Mouse (Mus musculus): ENCODE results near the gene Sdc1. TPM values are rescaled to one million over a fixed set of nuclear protein-coding genes. Genes with fewer than 3 reads are reported as not detected.

Sdc1 gene
- polyA plus RNA-seq, 1 experiment from 2014 or later: 18.1 TPM

DNA sequence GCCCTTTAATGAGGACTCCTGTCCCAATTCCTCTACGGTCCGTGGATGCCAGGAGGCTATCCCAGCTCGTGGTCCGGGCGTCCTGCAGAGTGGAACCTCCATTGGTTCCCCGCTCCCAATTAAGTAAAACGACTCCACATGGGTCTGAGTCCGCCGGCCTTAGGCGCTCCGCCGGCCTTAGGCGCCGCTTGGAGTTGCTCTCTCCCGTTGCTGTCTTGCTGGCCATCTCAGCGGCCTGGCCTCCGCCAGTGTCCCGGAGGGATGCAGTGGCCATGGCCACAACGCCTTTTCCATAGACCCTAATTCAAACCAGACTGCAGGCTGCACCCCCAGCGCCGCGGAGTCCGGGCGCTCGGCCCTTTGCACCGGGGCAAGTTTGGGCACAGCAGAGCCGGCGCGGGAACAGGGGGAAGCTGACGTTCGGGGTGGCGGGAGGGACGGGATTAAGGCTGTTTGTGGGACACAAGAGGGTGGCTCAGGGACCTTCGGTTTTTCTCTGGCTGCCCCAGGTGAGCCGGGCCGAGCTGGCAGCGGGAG, 789 bp downstream of the Sdc1 start:
- peak overlapping the region; percentile 93 for H3K4me2 ChIP-seq
- peaks cover 17% of the 10 kb centered on the region for H3K4me1 ChIP-seq (replicated peaks)
- no peaks in the 10 kb centered on the region for H3K9me3 ChIP-seq
- peak; percentile 12 for ATAC-seq (ENCODE audit: low FRiP score, low read depth)
- H3K27ac ChIP-seq (replicated peaks): peak overlapping the region; percentile 72
- WGBS: under 1% methylated on average over 37 of the region's 37 CpGs
- no peaks in the 10 kb centered on the region for H3K36me3 ChIP-seq
- peak overlapping the region; percentile 69 for H3K9ac ChIP-seq
- no peaks in the 10 kb centered on the region for H3K27me3 ChIP-seq
- H3K4me3 ChIP-seq: peak overlapping the region; percentile 80

DNA sequence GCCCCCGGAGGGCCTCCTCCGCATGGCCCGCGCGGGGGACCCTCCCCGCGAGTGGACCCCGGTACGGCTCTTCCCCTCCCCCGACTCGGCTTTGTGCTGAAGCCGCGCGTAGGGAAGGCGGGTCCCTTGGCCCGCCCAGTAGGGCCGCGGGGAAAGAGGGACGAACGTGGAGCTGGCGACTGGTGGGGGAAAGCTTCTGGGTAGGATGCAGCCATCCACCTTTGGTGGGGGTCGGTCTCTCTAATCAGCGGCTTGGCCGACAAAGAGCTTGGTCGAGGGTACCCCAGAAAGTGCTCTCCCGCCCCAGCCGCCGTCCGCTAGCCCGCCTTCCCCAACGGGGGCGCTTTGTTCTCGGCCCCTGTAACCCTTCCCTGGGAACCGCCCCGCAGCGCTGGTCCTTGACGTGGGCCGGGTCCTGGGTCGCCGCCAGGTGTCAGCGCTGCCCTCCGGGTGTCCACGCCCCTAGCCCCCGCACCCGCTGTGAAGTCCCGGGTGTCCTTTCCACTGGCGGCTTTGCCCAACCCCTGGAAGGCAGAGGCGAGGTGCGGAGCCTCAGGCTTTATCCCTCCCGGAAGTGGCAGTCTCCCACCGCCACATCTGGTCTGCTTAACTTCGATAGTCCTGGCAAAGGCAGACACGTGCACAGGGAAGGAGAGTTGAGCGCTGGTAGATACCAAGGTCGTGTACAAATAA, 1.5 kb downstream of the Sdc1 start:
- peak overlapping the region; percentile 80 for H3K4me3 ChIP-seq
- WGBS: under 1% methylated on average over 53 of the region's 55 CpGs
- H3K27me3 ChIP-seq: no peaks in the 10 kb centered on the region
- ATAC-seq (ENCODE audit: low FRiP score, low read depth): peak; percentile 28
- no peaks in the 10 kb centered on the region for H3K36me3 ChIP-seq
- no peaks in the 10 kb centered on the region for H3K9me3 ChIP-seq
- peaks cover 17% of the 10 kb centered on the region for H3K4me1 ChIP-seq (replicated peaks)
- peak overlapping the region; percentile 69 for H3K9ac ChIP-seq
- peak overlapping the region; percentile 72 for H3K27ac ChIP-seq (replicated peaks)
- peak overlapping the region; percentile 93 for H3K4me2 ChIP-seq

DNA sequence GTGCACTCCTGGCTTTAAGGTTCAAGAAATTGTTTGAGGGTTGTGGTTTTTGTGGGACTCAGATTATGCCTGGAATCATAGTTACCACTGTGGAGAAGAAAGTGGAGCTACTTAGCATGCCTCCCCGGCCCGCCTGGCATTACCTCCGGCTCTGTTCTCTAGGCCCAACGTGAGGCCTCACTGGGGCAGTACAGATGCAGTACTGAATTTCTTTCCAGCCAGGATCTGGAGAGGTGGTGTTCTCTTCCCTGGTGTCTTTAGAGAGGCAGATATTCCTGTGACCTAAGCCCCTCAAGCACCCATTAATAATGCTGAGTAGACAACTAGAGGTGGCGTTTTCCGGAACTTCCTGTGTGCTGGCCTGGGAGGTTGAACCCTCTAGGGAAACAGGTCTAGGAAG, 2.2 kb downstream of the Sdc1 start:
- no peaks in the 10 kb centered on the region for H3K27me3 ChIP-seq
- ATAC-seq (ENCODE audit: low FRiP score, low read depth): no peak
- no peaks in the 10 kb centered on the region for H3K36me3 ChIP-seq
- H3K4me3 ChIP-seq: peak overlapping the region; percentile 80
- no peaks in the 10 kb centered on the region for H3K9me3 ChIP-seq
- WGBS: 26% methylated on average over 6 of the region's 6 CpGs
- peak overlapping the region; percentile 93 for H3K4me2 ChIP-seq
- no peak overlapping the region for H3K27ac ChIP-seq (replicated peaks)
- no peak overlapping the region for H3K9ac ChIP-seq
- peaks cover 17% of the 10 kb centered on the region for H3K4me1 ChIP-seq (replicated peaks)

DNA sequence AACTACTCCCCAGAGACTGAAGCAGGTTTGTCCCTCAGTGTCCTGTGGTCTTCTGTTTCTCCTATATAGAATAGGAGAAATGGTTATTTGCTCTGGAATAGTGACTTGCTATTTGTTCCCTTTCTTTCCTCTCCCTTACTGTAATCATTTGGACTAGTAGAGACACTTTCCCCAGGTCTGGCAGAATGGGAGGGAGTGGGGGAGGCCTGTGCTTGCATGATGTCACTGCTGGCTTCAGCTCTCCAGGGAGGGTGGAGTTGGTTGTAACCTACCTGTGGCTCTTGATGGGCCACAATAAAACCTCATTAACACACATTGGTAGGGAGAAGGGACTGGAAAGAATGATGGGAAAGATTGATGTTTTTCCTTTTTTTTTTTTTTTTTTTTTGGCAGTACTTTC, 3.1 kb downstream of the Sdc1 start:
- no peaks in the 10 kb centered on the region for H3K27me3 ChIP-seq
- peaks cover 17% of the 10 kb centered on the region for H3K4me1 ChIP-seq (replicated peaks)
- H3K4me2 ChIP-seq: no peak overlapping the region
- ATAC-seq (ENCODE audit: low FRiP score, low read depth): no peak
- H3K27ac ChIP-seq (replicated peaks): no peak overlapping the region
- H3K36me3 ChIP-seq: no peaks in the 10 kb centered on the region
- H3K4me3 ChIP-seq: no peak overlapping the region
- no peak overlapping the region for H3K9ac ChIP-seq
- no peaks in the 10 kb centered on the region for H3K9me3 ChIP-seq

DNA sequence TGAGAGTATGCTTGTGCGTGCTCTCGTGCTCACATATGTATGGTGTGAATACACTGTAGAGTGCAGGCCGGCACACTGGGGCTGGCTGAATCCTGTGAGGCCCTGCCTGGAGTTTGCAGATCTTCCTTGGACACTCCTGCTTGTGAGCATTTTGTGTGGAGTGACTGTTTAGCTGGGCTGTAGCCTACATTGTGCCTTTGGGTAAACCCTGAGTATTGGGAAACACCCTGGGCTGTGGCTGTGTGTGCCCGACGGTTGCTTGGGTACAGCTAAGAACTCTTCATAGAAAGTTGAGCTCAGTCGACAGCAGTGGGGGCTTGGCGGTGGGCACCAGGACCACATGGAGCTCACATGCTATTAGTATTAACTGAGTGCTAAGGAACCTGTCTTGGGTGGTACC, 5.1 kb downstream of the Sdc1 start:
- H3K4me3 ChIP-seq: no peak overlapping the region
- H3K4me2 ChIP-seq: no peak overlapping the region
- no peak overlapping the region for H3K9ac ChIP-seq
- no peak overlapping the region for H3K27ac ChIP-seq (replicated peaks)
- no peaks in the 10 kb centered on the region for H3K36me3 ChIP-seq
- H3K9me3 ChIP-seq: no peaks in the 10 kb centered on the region
- 88% methylated on average over 7 of the region's 7 CpGs for WGBS
- no peak for ATAC-seq (ENCODE audit: low FRiP score, low read depth)
- peaks cover 17% of the 10 kb centered on the region for H3K4me1 ChIP-seq (replicated peaks)
- no peaks in the 10 kb centered on the region for H3K27me3 ChIP-seq

DNA sequence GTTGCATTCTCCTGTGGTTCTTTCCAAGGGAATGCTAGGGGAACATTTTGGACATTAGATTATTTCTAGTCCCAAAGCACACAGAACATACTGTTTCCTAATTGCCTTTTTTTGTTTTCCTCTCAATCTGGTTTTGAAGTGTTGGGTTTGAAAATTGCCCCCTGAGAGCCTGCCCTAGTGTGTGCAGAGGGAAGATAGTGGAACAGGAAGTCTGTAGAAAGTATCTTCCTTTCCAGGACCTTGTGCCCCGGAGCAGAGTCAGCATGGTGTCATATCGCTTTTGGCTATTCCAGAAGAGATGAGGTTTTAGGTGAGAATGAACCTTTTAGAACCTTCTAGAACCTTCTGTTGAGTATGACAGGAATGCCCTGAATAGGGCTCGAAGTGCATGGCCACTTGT, 5.6 kb downstream of the Sdc1 start:
- H3K36me3 ChIP-seq: no peaks in the 10 kb centered on the region
- no peak for ATAC-seq (ENCODE audit: low FRiP score, low read depth)
- WGBS: 91% methylated on average over 3 of the region's 3 CpGs
- no peaks in the 10 kb centered on the region for H3K27me3 ChIP-seq
- peaks cover 12% of the 10 kb centered on the region for H3K4me1 ChIP-seq (replicated peaks)
- no peak overlapping the region for H3K27ac ChIP-seq (replicated peaks)
- H3K9ac ChIP-seq: no peak overlapping the region
- no peak overlapping the region for H3K4me3 ChIP-seq
- H3K4me2 ChIP-seq: no peak overlapping the region
- no peaks in the 10 kb centered on the region for H3K9me3 ChIP-seq

DNA sequence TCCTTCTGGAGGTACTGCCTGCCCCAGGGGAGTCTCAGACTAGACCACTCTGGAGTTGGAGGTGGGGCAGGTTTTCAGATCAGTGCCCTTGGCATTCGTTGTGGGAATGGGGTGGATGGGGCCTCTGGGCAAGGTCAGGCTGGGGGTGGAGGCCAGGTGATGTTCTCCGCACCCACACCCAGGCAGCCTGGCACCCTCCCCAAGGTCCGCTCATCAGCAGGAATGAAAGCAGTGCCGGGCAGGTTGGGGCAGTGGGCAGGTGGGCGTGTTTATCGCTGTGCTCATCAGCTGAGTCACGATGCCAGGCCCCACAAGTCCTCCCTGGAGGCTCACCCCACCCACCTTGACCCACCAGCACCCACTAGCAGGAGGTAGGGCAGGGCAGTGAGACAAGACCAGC, 7.0 kb downstream of the Sdc1 start:
- no peak overlapping the region for H3K27ac ChIP-seq (replicated peaks)
- H3K36me3 ChIP-seq: no peaks in the 10 kb centered on the region
- WGBS: 90% methylated on average over 7 of the region's 7 CpGs
- H3K9me3 ChIP-seq: no peaks in the 10 kb centered on the region
- H3K9ac ChIP-seq: no peak overlapping the region
- H3K27me3 ChIP-seq: no peaks in the 10 kb centered on the region
- ATAC-seq (ENCODE audit: low FRiP score, low read depth): no peak
- H3K4me2 ChIP-seq: no peak overlapping the region
- peaks cover 6% of the 10 kb centered on the region for H3K4me1 ChIP-seq (replicated peaks)
- no peak overlapping the region for H3K4me3 ChIP-seq

DNA sequence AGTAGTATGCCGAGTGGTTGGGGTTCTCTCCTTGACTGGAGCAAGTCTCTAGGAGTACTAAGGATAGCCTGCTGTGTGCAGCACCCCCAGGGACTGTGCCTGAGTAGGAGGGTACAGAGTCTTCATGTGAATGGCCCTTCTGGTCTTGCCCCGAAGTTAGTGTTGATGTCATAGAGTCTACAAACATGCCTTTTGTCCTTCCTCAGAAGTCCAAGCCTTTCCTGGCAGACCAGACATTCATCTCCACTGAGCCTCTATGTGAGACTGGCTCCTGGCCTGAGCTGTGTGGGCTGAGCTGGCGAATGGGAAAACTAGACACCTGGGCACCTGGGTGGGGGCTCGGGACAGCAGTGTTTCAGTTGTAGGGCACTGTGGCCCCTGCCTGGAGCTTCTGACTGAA, 8.7 kb downstream of the Sdc1 start:
- Histone ChIP-seq H3K27ac (replicated peaks) (no peak overlapping the region), H3K9me3 (no peaks in the 10 kb centered on the region), H3K4me3 (no peak overlapping the region), H3K4me1 (replicated peaks) (no peaks in the 10 kb centered on the region), H3K36me3 (no peaks in the 10 kb centered on the region), H3K9ac (no peak overlapping the region), H3K4me2 (no peak overlapping the region), H3K27me3 (no peaks in the 10 kb centered on the region)
- WGBS: 82% methylated on average over 4 of the region's 4 CpGs
- ATAC-seq (ENCODE audit: low FRiP score, low read depth): no peak

DNA sequence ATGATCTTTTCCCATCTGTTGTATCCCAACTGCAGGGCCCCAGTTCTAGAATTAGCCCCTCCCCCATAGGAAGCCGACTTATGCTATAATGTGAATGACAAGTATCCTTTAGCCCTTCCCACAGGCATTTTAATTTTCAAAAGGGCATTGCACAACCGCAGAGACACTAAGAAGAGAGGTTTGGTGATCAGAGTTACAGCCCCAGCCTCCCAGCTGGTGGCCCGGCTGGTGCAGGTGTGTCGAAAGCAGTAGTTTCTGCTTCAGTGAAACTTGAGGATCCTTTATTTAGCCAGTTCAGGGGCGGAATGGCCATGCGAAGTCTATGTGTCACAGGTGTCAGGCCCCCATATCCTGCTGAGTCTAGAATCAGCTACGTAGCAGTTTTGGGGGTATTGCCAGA, 10.0 kb downstream of the Sdc1 start:
- Histone ChIP-seq H3K4me2 (no peak overlapping the region), H3K36me3 (no peaks in the 10 kb centered on the region), H3K4me1 (replicated peaks) (no peaks in the 10 kb centered on the region), H3K9ac (no peak overlapping the region), H3K27ac (replicated peaks) (no peak overlapping the region), H3K9me3 (no peaks in the 10 kb centered on the region), H3K27me3 (no peaks in the 10 kb centered on the region), H3K4me3 (no peak overlapping the region)
- no peak for ATAC-seq (ENCODE audit: low FRiP score, low read depth)
- WGBS: 84% methylated on average over 7 of the region's 7 CpGs

DNA sequence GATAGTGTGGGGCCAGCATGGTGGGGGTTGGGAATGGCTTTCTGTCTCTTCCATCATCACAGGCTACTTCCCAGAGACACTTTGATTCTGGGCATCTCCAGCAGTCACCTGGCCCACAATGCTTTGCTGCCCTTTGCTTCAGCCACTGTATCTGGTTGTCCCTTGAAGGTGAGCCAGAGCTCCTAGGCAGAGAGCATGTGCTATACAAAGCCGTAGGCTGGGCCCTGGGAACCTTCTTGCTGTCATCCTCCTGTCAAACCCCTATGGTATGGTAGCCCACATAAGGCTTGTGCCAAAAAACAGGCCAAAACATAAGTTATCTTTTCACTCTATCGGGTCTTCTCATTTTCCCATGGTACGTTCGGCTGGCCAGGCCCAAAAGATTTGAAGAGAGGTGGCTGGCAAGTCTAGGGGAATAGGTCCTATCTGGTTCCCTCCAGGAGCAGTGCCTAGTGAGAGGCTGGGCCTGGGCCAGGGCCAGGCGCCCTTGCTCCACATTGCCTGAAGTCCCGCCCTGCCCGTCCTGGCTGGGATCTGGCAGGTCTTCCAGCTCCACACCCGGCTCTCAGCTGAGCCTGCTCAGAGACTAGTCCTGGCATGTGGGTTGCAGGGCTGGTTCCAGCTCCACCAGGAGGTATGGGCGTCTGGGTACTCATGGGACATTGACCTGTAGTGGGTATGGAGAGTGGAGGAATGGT, 10.7 kb downstream of the Sdc1 start:
- Histone ChIP-seq H3K4me3 (no peak overlapping the region), H3K27me3 (no peaks in the 10 kb centered on the region), H3K9ac (no peak overlapping the region), H3K27ac (replicated peaks) (no peak overlapping the region), H3K36me3 (no peaks in the 10 kb centered on the region), H3K9me3 (no peaks in the 10 kb centered on the region), H3K4me2 (no peak overlapping the region), H3K4me1 (replicated peaks) (no peaks in the 10 kb centered on the region)
- ATAC-seq (ENCODE audit: low FRiP score, low read depth): peak; percentile 29; the same call in 1 of the 2 replicates
- WGBS: 79% methylated on average over 9 of the region's 9 CpGs

DNA sequence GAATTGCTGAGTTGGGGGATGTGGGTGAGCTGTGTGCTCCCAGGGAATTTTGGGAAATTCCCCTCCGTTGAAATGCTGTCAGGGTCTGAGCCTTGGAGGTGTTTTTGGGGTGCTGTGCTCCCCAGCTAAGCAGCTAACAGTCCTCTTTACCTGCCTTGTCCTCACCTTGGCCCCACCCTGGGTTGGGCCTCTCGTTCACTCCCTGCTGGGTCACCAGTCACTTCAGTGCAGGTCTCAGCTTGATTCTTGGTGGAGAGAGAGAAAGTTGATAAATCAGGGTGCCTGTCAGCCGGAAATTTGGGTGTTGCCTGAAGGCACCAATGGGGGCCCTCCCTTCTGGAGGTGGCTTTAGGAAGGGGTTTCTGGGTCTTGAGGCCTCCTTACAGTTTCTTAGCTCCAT, 11.4 kb downstream of the Sdc1 start:
- Histone ChIP-seq H3K27ac (replicated peaks) (no peak overlapping the region), H3K4me3 (no peak overlapping the region), H3K9ac (no peak overlapping the region), H3K36me3 (no peaks in the 10 kb centered on the region), H3K4me1 (replicated peaks) (no peaks in the 10 kb centered on the region), H3K9me3 (no peaks in the 10 kb centered on the region), H3K27me3 (no peaks in the 10 kb centered on the region), H3K4me2 (no peak overlapping the region)
- no peak for ATAC-seq (ENCODE audit: low FRiP score, low read depth)
- WGBS: 89% methylated on average over 3 of the region's 3 CpGs

DNA sequence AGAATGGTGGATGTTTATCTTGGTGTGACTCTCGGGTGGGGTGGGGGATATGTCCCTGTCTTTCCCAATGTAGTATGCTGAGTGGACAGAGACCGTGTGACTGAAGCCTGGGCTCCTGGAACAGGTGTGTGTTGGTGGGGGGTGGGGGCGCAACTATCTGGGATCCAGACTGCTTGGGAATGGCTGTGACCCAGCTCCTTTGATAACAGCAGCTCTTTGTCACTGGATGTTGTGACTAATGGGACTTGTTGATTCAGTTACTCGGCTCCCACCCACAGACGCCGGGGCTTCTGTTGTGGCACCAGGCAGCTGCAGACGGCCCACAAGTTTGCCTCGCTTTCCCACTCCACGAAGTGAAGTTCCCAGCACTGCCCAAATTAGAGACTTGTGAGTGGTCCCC, 13.1 kb downstream of the Sdc1 start:
- no peak for ATAC-seq (ENCODE audit: low FRiP score, low read depth)
- H3K4me3 ChIP-seq: no peak overlapping the region
- H3K36me3 ChIP-seq: no peaks in the 10 kb centered on the region
- no peaks in the 10 kb centered on the region for H3K9me3 ChIP-seq
- no peaks in the 10 kb centered on the region for H3K4me1 ChIP-seq (replicated peaks)
- no peak overlapping the region for H3K27ac ChIP-seq (replicated peaks)
- no peak overlapping the region for H3K9ac ChIP-seq
- H3K4me2 ChIP-seq: no peak overlapping the region
- WGBS: 57% methylated on average over 9 of the region's 9 CpGs
- no peaks in the 10 kb centered on the region for H3K27me3 ChIP-seq

All from hindbrain, embryonic 15.5 days (tissue).